8 mouse cellular contexts compared by ENCODE assay signal in genomic region chr5:92128570-92128969, GRCm38 (mm10). TPM values are rescaled to one million over a fixed set of nuclear protein-coding genes. Genes with fewer than 3 reads are reported as not detected.
DNase-seq lines count a peak whose midpoint lies in the region; ATAC-seq lines count a peak whose summit lies in the region.

No protein-coding gene starts in this region.

- peaks cover 37% of the 10 kb centered on the region for H3K36me3 ChIP-seq in hindbrain, embryonic 10.5 days
- peaks cover 11% of the 10 kb centered on the region; the same call in 1 of the 2 replicates for H3K36me3 ChIP-seq in hindbrain, embryonic 14.5 days (replicated peaks; ENCODE audit: control insufficient read depth, insufficient read depth)
- H3K36me3 ChIP-seq in liver, embryonic 12.5 days: peaks cover 31% of the 10 kb centered on the region
- H3K36me3 ChIP-seq in neural tube, embryonic 11.5 days (ENCODE audit: control insufficient read depth, insufficient read depth, low read length): no peaks in the 10 kb centered on the region; the same call in 1 of the 2 replicates

- peaks cover 12% of the 10 kb centered on the region for H3K4me1 ChIP-seq in hindbrain, embryonic 10.5 days (replicated peaks)
- no peaks in the 10 kb centered on the region for H3K4me1 ChIP-seq in hindbrain, embryonic 14.5 days (replicated peaks; ENCODE audit: control insufficient read depth, insufficient read depth, low read length)
- H3K4me1 ChIP-seq in liver, embryonic 12.5 days: peaks cover 59% of the 10 kb centered on the region
- no peaks in the 10 kb centered on the region for H3K4me1 ChIP-seq in neural tube, embryonic 11.5 days (ENCODE audit: control insufficient read depth, insufficient read depth, low read length)

- H3K27me3 ChIP-seq in hindbrain, embryonic 10.5 days (ENCODE audit: insufficient read depth, poor library complexity, severe bottlenecking): no peaks in the 10 kb centered on the region
- no peaks in the 10 kb centered on the region for H3K27me3 ChIP-seq in hindbrain, embryonic 14.5 days (ENCODE audit: control insufficient read depth, insufficient read depth, low read length)
- H3K27me3 ChIP-seq in liver, embryonic 12.5 days (replicated peaks): no peaks in the 10 kb centered on the region
- H3K27me3 ChIP-seq in neural tube, embryonic 11.5 days (ENCODE audit: control insufficient read depth, insufficient read depth, low read length): no peaks in the 10 kb centered on the region

- ATAC-seq in hindbrain, embryonic 14.5 days (ENCODE audit: low FRiP score): no peak
- peak; percentile 90 for ATAC-seq in liver, embryonic 12.5 days
- ATAC-seq in neural tube, embryonic 11.5 days (ENCODE audit: insufficient read depth, low FRiP score, low TSS enrichment): no peak

- intact Hi-C loops in heart, postnatal 10 days (cut with DNase I): no loop called here

- 12% methylated on average over 8 of the region's 8 CpGs for WGBS in hindbrain, embryonic 10.5 days
- WGBS in hindbrain, embryonic 14.5 days: 20% methylated on average over 8 of the region's 8 CpGs
- 7% methylated on average over 8 of the region's 8 CpGs for whole genome bisulfite sequencing in liver, embryonic 12.5 days (ENCODE audit: insufficient replicate concordance)
- 15% methylated on average over 8 of the region's 8 CpGs for WGBS in neural tube, embryonic 11.5 days

- H3K4me3 ChIP-seq in hindbrain, embryonic 10.5 days: peak overlapping the region; percentile 29
- H3K4me3 ChIP-seq in hindbrain, embryonic 14.5 days (replicated peaks; ENCODE audit: low read length): no peak overlapping the region
- peak overlapping the region; percentile 63 for H3K4me3 ChIP-seq in liver, embryonic 12.5 days
- H3K4me3 ChIP-seq in neural tube, embryonic 11.5 days (ENCODE audit: low read depth, low read length): no peak overlapping the region

- peaks cover 3% of the 10 kb centered on the region; the same call in 1 of the 2 replicates for H3K9me3 ChIP-seq in hindbrain, embryonic 10.5 days
- H3K9me3 ChIP-seq in hindbrain, embryonic 14.5 days (ENCODE audit: control insufficient read depth, low read length): no peaks in the 10 kb centered on the region; the same call in 1 of the 2 replicates
- H3K9me3 ChIP-seq in liver, embryonic 12.5 days (replicated peaks): 0 out of 2 replicates have a peak, but pooled peaks cover 3% of the 10 kb centered on the region
- H3K9me3 ChIP-seq in neural tube, embryonic 11.5 days (ENCODE audit: control insufficient read depth, low read length): no peaks in the 10 kb centered on the region

- H3K27ac ChIP-seq in hindbrain, embryonic 10.5 days: peak overlapping the region; percentile 54; the same call in 1 of the 2 replicates
- H3K27ac ChIP-seq in hindbrain, embryonic 14.5 days: no peak overlapping the region
- H3K27ac ChIP-seq in liver, embryonic 12.5 days: peak overlapping the region; percentile 95
- no peak overlapping the region for H3K27ac ChIP-seq in neural tube, embryonic 11.5 days (ENCODE audit: low read depth, low read length)

- no peak overlapping the region for H3K4me2 ChIP-seq in hindbrain, embryonic 14.5 days (replicated peaks)
- H3K4me2 ChIP-seq in liver, embryonic 12.5 days: peak overlapping the region; percentile 70
- H3K4me2 ChIP-seq in neural tube, embryonic 11.5 days (ENCODE audit: low read depth): no peak overlapping the region

- no peak overlapping the region for H3K9ac ChIP-seq in hindbrain, embryonic 14.5 days
- peak overlapping the region; percentile 78 for H3K9ac ChIP-seq in liver, embryonic 12.5 days
- H3K9ac ChIP-seq in neural tube, embryonic 11.5 days (ENCODE audit: low read length): no peak overlapping the region

- DNase-seq in hindbrain, embryonic 10.5 days (ENCODE audit: low spot score): peak; percentile 51
- no peak for DNase-seq in hindbrain, embryonic 14.5 days (ENCODE audit: low spot score)
- peak; percentile 76 for DNase-seq in c-Kit-positive CD71-negative TER-119-negative erythroid progenitor cells, embryonic 14.5 days (ENCODE audit: low read depth)
- DNase-seq in heart, postnatal 10 days: peak; percentile 28 to 60
- DNase-seq in neural tube, embryonic 11.5 days (ENCODE audit: low spot score): peak; percentile 52
- DNase-seq in MN1 (ENCODE audit: low spot score): no peak
- DNase-seq in frontal cortex, adult 2 months (ENCODE audit: extremely low spot score in 1 of 2, low spot score in 1 of 2): no peak

RNA-seq across cellular contexts. Expression of gene Uso1, which starts 9.2 kb away (rescaled TPM):
- polyA plus RNA-seq in hindbrain, embryonic 10.5 days (2016; fragmentation: Nextera tagmentation; extraction: Ambion mirVana): 36.6 and 38.5 TPM in 2 replicates
- 27.4 and 30.9 TPM in 2 replicates for polyA plus RNA-seq in hindbrain, embryonic 14.5 days (2014; fragmentation: Nextera tagmentation; extraction: Ambion mirVana)
- total RNA-seq in heart, postnatal 10 days (2021): 10 to 100 TPM; 42.9 to 46.4 TPM
- 35.6 and 37.1 TPM in 2 replicates for polyA plus RNA-seq in liver, embryonic 12.5 days (2016; fragmentation: Nextera tagmentation; extraction: Ambion mirVana)
- 26.9 and 28.1 TPM in 2 replicates for polyA plus RNA-seq in neural tube, embryonic 11.5 days (2014; fragmentation: Nextera tagmentation; extraction: Ambion mirVana)
- polyA plus RNA-seq in frontal cortex, adult 2 months (2012; rRNA removed): 50.2 and 50.7 TPM in 2 replicates

RNA-seq across cellular contexts. Expression of gene G3bp2, which starts 45.1 kb away (rescaled TPM):
- polyA plus RNA-seq in hindbrain, embryonic 10.5 days (2016; fragmentation: Nextera tagmentation; extraction: Ambion mirVana): 273 and 276 TPM in 2 replicates
- 377 and 384 TPM in 2 replicates for polyA plus RNA-seq in hindbrain, embryonic 14.5 days (2014; fragmentation: Nextera tagmentation; extraction: Ambion mirVana)
- 10 to 100 TPM; 75.4 to 83.7 TPM for total RNA-seq in heart, postnatal 10 days (2021)
- 84.0 and 87.0 TPM in 2 replicates for polyA plus RNA-seq in liver, embryonic 12.5 days (2016; fragmentation: Nextera tagmentation; extraction: Ambion mirVana)
- 301 and 308 TPM in 2 replicates for polyA plus RNA-seq in neural tube, embryonic 11.5 days (2014; fragmentation: Nextera tagmentation; extraction: Ambion mirVana)
- polyA plus RNA-seq in frontal cortex, adult 2 months (2012; rRNA removed): 117 and 131 TPM in 2 replicates

Comparison
In these comparisons a context has a peak if more than half of its experiments do, and no peak if none do; other contexts are left out.
1. DNase-seq: peak in hindbrain, embryonic 10.5 days (single experiment), c-Kit-positive CD71-negative TER-119-negative erythroid progenitor cells, embryonic 14.5 days (single experiment), heart, postnatal 10 days (2 of 2) and neural tube, embryonic 11.5 days (single experiment); none in hindbrain, embryonic 14.5 days (single experiment), MN1 (single experiment) and frontal cortex, adult 2 months (0 of 2).
2. H3K27ac ChIP-seq: peak in hindbrain, embryonic 10.5 days (single experiment) and liver, embryonic 12.5 days (single experiment); none in hindbrain, embryonic 14.5 days (single experiment) and neural tube, embryonic 11.5 days (single experiment).
3. H3K4me3 ChIP-seq: peak in hindbrain, embryonic 10.5 days (single experiment) and liver, embryonic 12.5 days (single experiment); none in hindbrain, embryonic 14.5 days (single experiment) and neural tube, embryonic 11.5 days (single experiment).